Mouse (Mus musculus): ENCODE measurements around the gene Ick. TPM values are rescaled to one million over a fixed set of nuclear protein-coding genes. Genes with fewer than 3 reads are reported as not detected.
A peak's percentile ranks its signal among the peaks of the same experiment; 100 is the strongest.

The Ick gene
- polyA plus RNA-seq, 1 experiment from 2014 or later: 7.0 TPM

DNA sequence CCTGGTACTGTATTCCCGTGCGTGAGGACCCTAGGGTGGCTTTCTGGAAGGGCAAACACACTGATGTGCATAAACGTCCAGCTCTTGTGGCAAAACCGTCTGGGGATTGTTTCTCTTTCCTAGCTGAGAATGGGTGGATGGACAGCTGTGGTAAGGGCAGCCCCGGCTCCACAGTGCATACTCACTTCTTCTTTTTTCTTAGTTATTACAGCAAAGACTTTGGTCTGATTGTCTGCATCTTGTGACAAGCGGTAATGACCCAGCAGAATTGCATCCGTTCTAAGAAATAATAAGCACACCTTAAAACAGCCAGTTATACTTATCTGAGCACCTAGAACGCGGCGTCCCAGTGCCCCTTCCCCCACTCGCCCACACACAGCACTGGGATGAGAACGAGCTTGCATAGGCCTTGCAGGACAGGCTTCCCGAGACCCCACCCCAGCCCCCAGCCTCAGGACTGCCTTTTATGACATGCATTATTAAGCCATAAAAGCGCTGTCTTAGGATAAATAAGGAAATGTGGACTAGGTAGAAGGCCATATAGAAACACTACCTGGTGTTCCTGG lies 23.2 kb upstream of the Ick start:
- peaks cover 94% of the 10 kb centered on the region for H3K36me3 ChIP-seq
- no peaks in the 10 kb centered on the region for H3K9me3 ChIP-seq (replicated peaks)
- peaks cover 1% of the 10 kb centered on the region; the same call in 1 of the 2 replicates for H3K4me1 ChIP-seq
- no peak overlapping the region for H3K4me3 ChIP-seq
- no peak overlapping the region for H3K27ac ChIP-seq
- no peak overlapping the region for H3K9ac ChIP-seq
- WGBS (ENCODE audit: insufficient replicate concordance): 77% methylated on average over 14 of the region's 14 CpGs
- no peak overlapping the region for H3K4me2 ChIP-seq
- ATAC-seq: no peak
- H3K27me3 ChIP-seq (replicated peaks): no peaks in the 10 kb centered on the region

DNA sequence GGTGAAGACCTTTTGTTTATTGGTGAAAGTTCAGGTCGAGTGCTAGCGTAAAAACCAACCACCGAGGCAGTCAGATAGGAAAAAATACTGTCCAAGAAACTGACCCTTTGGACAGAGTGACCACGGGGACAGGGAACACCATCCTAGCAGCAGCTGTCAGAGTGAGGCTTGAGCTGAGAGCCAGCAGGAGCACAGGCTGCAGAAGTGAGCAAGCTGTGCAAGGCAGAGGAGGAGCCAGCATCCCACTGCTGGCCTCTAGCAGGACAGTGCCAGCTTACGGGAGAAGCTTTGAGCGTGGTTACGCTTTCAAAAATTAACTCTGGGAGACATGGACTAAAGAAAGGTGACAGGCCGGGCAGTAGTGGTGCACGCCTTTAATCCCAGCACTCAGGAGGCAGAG lies 21.2 kb upstream of the Ick start:
- ATAC-seq: no peak
- 89% methylated on average over 9 of the region's 9 CpGs for WGBS (ENCODE audit: insufficient replicate concordance)

GRCm38 (mm10) chr9:78088521-78088920 lies 20.5 kb upstream of the Ick start:
- H3K36me3 ChIP-seq: peaks cover 100% of the 10 kb centered on the region
- no peak for ATAC-seq
- H3K9me3 ChIP-seq (replicated peaks): no peaks in the 10 kb centered on the region
- peaks cover 5% of the 10 kb centered on the region; the same call in 1 of the 2 replicates for H3K4me1 ChIP-seq
- H3K27me3 ChIP-seq (replicated peaks): no peaks in the 10 kb centered on the region
- H3K27ac ChIP-seq: no peak overlapping the region
- 74% methylated on average over 4 of the region's 4 CpGs for WGBS (ENCODE audit: insufficient replicate concordance)
- no peak overlapping the region for H3K9ac ChIP-seq
- H3K4me3 ChIP-seq: no peak overlapping the region
- H3K4me2 ChIP-seq: no peak overlapping the region

More for the DNA sequence above, 21.2 kb upstream of the Ick start:
- no peak overlapping the region for H3K4me3 ChIP-seq
- no peaks in the 10 kb centered on the region for H3K9me3 ChIP-seq (replicated peaks)
- H3K27ac ChIP-seq: no peak overlapping the region
- no peaks in the 10 kb centered on the region for H3K27me3 ChIP-seq (replicated peaks)
- H3K4me2 ChIP-seq: no peak overlapping the region
- no peak overlapping the region for H3K9ac ChIP-seq
- peaks cover 5% of the 10 kb centered on the region; the same call in 1 of the 2 replicates for H3K4me1 ChIP-seq
- peaks cover 99% of the 10 kb centered on the region for H3K36me3 ChIP-seq

GRCm38 (mm10) chr9:78088971-78089370 lies 20.0 kb upstream of the Ick start:
- H3K36me3 ChIP-seq: peaks cover 100% of the 10 kb centered on the region
- 81% methylated on average over 7 of the region's 7 CpGs for WGBS (ENCODE audit: insufficient replicate concordance)
- H3K4me2 ChIP-seq: no peak overlapping the region
- no peak for ATAC-seq
- peaks cover 5% of the 10 kb centered on the region; the same call in 1 of the 2 replicates for H3K4me1 ChIP-seq
- no peak overlapping the region for H3K27ac ChIP-seq
- H3K9me3 ChIP-seq (replicated peaks): no peaks in the 10 kb centered on the region
- H3K27me3 ChIP-seq (replicated peaks): no peaks in the 10 kb centered on the region
- H3K4me3 ChIP-seq: no peak overlapping the region
- H3K9ac ChIP-seq: no peak overlapping the region

- no peak overlapping the region for H3K27ac ChIP-seq
- H3K9ac ChIP-seq: no peak overlapping the region
- 95% methylated on average over 1 of the region's 1 CpGs for WGBS (ENCODE audit: insufficient replicate concordance)
- no peaks in the 10 kb centered on the region for H3K27me3 ChIP-seq (replicated peaks)
- no peaks in the 10 kb centered on the region for H3K9me3 ChIP-seq (replicated peaks)
- peaks cover 5% of the 10 kb centered on the region; the same call in 1 of the 2 replicates for H3K4me1 ChIP-seq
- H3K36me3 ChIP-seq: peaks cover 99% of the 10 kb centered on the region
- H3K4me2 ChIP-seq: no peak overlapping the region
- ATAC-seq: no peak
- H3K4me3 ChIP-seq: no peak overlapping the region
Observed at GRCm38 (mm10) chr9:78089906-78090305, 19.1 kb upstream of the Ick start.

GRCm38 (mm10) chr9:78090596-78090995 lies 18.4 kb upstream of the Ick start:
- H3K36me3 ChIP-seq: peaks cover 99% of the 10 kb centered on the region
- peak; percentile 28; the same call in 1 of the 2 replicates for ATAC-seq

GRCm38 (mm10) chr9:78095686-78096085 lies 13.3 kb upstream of the Ick start:
- Histone ChIP-seq H3K4me3 (no peak overlapping the region), H3K9me3 (replicated peaks) (peaks cover 13% of the 10 kb centered on the region), H3K36me3 (peaks cover 99% of the 10 kb centered on the region), H3K27me3 (replicated peaks) (no peaks in the 10 kb centered on the region), H3K4me1 (peaks cover 5% of the 10 kb centered on the region; the same call in 1 of the 2 replicates), H3K4me2 (no peak overlapping the region), H3K27ac (no peak overlapping the region), H3K9ac (no peak overlapping the region)
- 92% methylated on average over 12 of the region's 12 CpGs for WGBS (ENCODE audit: insufficient replicate concordance)
- ATAC-seq: no peak

More at GRCm38 (mm10) chr9:78090596-78090995, 18.4 kb upstream of the Ick start:
- WGBS (ENCODE audit: insufficient replicate concordance): 93% methylated on average over 3 of the region's 3 CpGs
- Histone ChIP-seq H3K4me2 (no peak overlapping the region), H3K4me1 (peaks cover 5% of the 10 kb centered on the region; the same call in 1 of the 2 replicates), H3K4me3 (no peak overlapping the region), H3K9me3 (replicated peaks) (no peaks in the 10 kb centered on the region), H3K9ac (no peak overlapping the region), H3K27me3 (replicated peaks) (no peaks in the 10 kb centered on the region), H3K27ac (no peak overlapping the region)

GRCm38 (mm10) chr9:78096376-78096775 lies 12.6 kb upstream of the Ick start:
- Histone ChIP-seq H3K4me3 (no peak overlapping the region), H3K36me3 (peaks cover 99% of the 10 kb centered on the region), H3K4me2 (no peak overlapping the region), H3K4me1 (peaks cover 6% of the 10 kb centered on the region; the same call in 1 of the 2 replicates), H3K9me3 (replicated peaks) (peaks cover 13% of the 10 kb centered on the region), H3K9ac (no peak overlapping the region), H3K27ac (no peak overlapping the region), H3K27me3 (replicated peaks) (no peaks in the 10 kb centered on the region)
- ATAC-seq: no peak
- 93% methylated on average over 6 of the region's 6 CpGs for WGBS (ENCODE audit: insufficient replicate concordance)

- H3K9ac ChIP-seq: no peak overlapping the region
- H3K4me3 ChIP-seq: no peak overlapping the region
- peaks cover 46% of the 10 kb centered on the region for H3K4me1 ChIP-seq
- peak overlapping the region; percentile 62; the same call in 1 of the 2 replicates for H3K27ac ChIP-seq
- H3K36me3 ChIP-seq: peaks cover 84% of the 10 kb centered on the region
- no peak for ATAC-seq
- H3K4me2 ChIP-seq: no peak overlapping the region
- peaks cover 13% of the 10 kb centered on the region for H3K9me3 ChIP-seq (replicated peaks)
- WGBS (ENCODE audit: insufficient replicate concordance): 34% methylated on average over 5 of the region's 5 CpGs
- no peaks in the 10 kb centered on the region for H3K27me3 ChIP-seq (replicated peaks)
Observed at GRCm38 (mm10) chr9:78100956-78101355, 8.0 kb upstream of the Ick start.

- Histone ChIP-seq H3K4me2 (no peak overlapping the region), H3K27me3 (replicated peaks) (no peaks in the 10 kb centered on the region), H3K27ac (peak overlapping the region; percentile 62), H3K36me3 (peaks cover 82% of the 10 kb centered on the region), H3K9ac (peak overlapping the region; percentile 7; the same call in 1 of the 2 replicates), H3K9me3 (replicated peaks) (peaks cover 12% of the 10 kb centered on the region), H3K4me1 (peaks cover 50% of the 10 kb centered on the region), H3K4me3 (no peak overlapping the region)
- no peak for ATAC-seq
- WGBS (ENCODE audit: insufficient replicate concordance): 46% methylated on average over 4 of the region's 4 CpGs
Observed at GRCm38 (mm10) chr9:78101431-78101830, 7.6 kb upstream of the Ick start.

DNA sequence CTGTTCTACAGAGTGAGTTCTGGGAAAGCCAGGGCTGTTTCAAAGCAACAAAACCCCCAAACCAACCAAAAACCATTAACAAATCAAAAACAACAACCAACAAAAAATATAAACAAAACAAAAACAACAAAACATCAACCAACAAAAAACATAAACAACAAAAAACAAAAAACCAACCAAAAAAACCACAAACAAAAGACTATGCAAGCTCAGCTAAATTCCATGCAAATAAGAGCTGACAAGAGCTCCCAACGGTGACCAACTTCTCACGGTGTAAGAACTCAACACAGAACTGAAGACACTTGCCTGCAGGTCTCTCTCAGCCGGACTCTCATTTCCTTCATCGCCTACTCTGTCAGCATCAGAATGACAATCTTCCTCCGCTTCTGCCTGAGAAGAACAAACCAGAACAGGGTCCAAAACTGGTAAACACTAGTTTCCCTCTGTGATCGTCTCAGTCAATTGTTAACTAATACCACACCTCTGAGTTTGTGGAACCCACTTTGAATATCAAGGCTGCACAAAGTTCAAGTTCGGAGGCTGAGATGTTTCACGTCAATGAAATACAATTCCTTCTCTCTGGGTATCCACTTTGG lies 4.9 kb upstream of the Ick start:
- peak overlapping the region; percentile 97 for H3K4me3 ChIP-seq
- peak overlapping the region; percentile 99; the same call in 1 of the 2 replicates for H3K9ac ChIP-seq
- no peaks in the 10 kb centered on the region for H3K9me3 ChIP-seq (replicated peaks)
- no peaks in the 10 kb centered on the region for H3K27me3 ChIP-seq (replicated peaks)
- 79% methylated on average over 8 of the region's 8 CpGs for WGBS (ENCODE audit: insufficient replicate concordance)
- H3K36me3 ChIP-seq: peaks cover 60% of the 10 kb centered on the region
- H3K27ac ChIP-seq: peak overlapping the region; percentile 99
- no peak for ATAC-seq
- H3K4me2 ChIP-seq: peak overlapping the region; percentile 90
- peaks cover 60% of the 10 kb centered on the region for H3K4me1 ChIP-seq

- Histone ChIP-seq H3K4me1 (peaks cover 68% of the 10 kb centered on the region), H3K27me3 (replicated peaks) (no peaks in the 10 kb centered on the region), H3K4me3 (peak overlapping the region; percentile 97), H3K9me3 (replicated peaks) (no peaks in the 10 kb centered on the region), H3K27ac (peak overlapping the region; percentile 99), H3K9ac (peak overlapping the region; percentile 99), H3K36me3 (peaks cover 51% of the 10 kb centered on the region), H3K4me2 (peak overlapping the region; percentile 90)
- peak; percentile 30; the same call in 1 of the 2 replicates for ATAC-seq
- 27% methylated on average over 6 of the region's 6 CpGs for WGBS (ENCODE audit: insufficient replicate concordance)
Observed at GRCm38 (mm10) chr9:78104973-78105372, 4.0 kb upstream of the Ick start.

Data from liver, embryonic 12.5 days (tissue).